Mouse (Mus musculus) testis, postnatal 10 days (tissue): ENCODE data around the gene Zfp386.

ENCODE experiments used
- DNase-seq: peaks from one replicate; pipeline ENCODE4 v3.0.0; 2021; ENCODE audit warnings: low spot score

Zfp386 gene

GRCm38 (mm10) chr12:116094765-116095555, 47.4 kb downstream of the Zfp386 start:
- no peak for DNase-seq

- no peak for DNase-seq
Measured at GRCm38 (mm10) chr12:116096361-116096904, 48.9 kb downstream of the Zfp386 start.

DNA sequence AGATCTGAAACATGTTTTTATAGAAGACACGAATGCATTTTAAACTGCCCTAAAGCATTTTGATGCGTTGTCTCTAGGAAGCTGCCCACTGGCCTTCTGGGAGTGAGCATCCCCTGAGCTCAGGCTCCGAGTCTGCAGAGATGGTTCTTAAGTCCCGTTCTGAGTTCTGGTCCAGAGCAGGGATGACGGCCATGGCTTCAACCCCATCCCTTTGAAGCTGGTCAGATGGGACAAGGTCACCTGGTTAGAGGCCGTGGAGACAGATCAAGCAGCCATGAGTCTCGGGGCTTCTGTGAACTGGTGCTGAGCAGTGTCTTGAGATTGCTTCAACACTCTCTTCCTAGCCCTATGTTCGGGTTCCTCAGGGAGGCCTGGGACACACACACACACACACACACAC, 49.6 kb downstream of the Zfp386 start:
- DNase-seq = no peak

GRCm38 (mm10) chr12:116101945-116102344, 54.4 kb downstream of the Zfp386 start:
- DNase-seq = no peak

DNA sequence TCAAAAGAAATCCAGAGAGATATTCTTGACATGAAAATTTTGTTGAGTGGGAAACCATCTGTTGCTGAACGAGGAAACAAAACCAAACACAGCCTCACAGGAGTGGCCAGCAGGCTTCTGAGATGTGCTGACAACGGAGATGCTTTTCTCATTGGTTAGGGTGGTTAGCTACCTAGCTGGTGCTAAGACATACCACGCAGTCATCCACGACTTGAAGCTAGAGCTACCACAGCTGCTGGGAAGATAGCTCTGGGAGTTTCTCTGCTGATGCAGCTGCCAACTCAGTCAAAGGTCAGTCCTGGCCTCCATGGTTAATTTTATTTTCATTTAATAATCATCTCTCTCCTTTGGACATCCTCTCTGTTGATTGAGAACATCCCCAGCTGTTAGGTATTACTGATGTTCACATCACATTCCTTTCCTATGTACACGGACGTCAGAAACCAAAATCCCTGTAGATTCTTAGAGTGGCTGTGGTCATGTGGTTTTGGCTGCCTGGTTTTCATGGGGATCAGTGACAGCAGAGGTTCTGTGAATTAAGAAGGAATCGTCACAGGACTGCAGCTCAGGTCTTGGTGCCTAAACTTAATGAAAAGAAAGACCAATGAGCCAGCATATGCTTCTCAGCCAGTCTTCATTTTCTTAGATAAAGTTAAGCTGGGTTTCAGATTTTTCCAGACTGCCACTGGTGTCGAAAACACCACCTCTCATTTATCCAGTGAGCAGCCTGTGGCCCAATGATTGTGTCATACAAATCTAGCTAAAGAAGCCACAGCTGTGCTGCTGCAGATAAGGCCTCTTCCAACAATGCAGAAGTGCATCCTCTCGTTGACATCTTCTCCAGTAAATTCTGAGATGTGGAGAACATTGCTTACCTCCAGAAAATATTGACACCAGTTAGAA, 62.2 kb downstream of the Zfp386 start:
- DNase-seq = no peak

DNA sequence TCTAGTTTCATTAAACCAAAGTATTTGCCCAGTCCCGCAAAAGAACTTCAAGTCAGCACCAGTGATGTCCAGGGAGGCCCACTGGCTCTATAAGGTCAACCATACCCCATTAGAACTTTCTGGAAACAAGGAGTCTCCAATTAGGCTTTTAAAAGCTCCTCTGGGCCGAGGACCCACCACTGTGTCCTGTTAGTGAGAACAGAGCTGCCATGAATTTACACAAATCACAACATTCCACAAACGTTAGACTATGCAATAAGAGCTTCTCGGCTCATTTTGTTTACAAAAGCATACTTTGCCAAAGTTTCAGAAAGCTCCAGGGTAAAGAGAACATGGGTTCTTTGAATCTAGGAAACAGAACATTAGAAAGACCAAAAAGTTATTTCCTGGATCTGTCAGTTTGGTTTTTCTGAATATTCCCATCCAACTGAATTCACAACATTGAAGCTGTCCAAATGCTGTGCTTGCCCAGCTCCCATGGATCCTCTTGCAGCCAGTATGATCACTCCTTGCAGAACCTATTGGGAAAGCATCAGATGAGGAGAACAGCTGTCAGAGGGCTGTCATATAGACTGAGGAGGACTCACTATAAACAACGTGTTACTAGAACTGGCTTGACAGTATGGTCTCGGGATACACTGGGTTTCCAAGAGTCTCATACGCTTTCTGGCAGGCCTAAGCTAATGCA, 63.6 kb downstream of the Zfp386 start:
- no peak for DNase-seq
